Mouse (Mus musculus): Measurements from ENCODE around the gene Hnrnpa0. TPM values are rescaled to one million over a fixed set of nuclear protein-coding genes. Genes with fewer than 3 reads are reported as not detected.

Gene Hnrnpa0
- polyA plus RNA-seq, 1 experiment from 2014 or later, result 44.5 TPM

DNA sequence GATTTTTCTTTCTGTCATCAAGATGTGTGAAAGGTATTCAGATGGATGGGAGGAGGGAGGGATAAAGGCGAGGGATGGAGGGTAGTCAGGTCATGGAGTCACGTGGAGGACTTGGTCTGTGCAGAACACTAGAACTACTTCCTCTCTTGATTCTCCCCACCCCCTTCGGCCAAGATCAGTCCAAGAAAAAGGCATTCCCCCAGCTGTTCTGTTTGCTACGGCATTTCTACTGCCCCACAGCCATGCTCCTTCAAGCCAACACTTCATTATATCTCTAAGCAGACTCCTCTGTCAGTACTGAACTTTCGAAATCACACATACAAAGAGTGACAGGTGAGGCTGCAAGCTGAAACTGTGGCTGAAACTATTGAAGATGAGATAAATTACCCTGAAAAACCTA is 45.3 kb downstream of the Hnrnpa0 start:
- 0 out of 2 replicates have a peak, but pooled peaks cover 4% of the 10 kb centered on the region for H3K36me3 ChIP-seq (replicated peaks)
- H3K4me1 ChIP-seq, result no peaks in the 10 kb centered on the region
- DNase-seq (ENCODE audit: extremely low spot score, low spot score), result no peak
- 76% methylated on average over 5 of the region's 5 CpGs for WGBS
- no peak overlapping the region for H3K4me3 ChIP-seq
- no peak overlapping the region for H3K27ac ChIP-seq
- no peaks in the 10 kb centered on the region for H3K27me3 ChIP-seq (ENCODE audit: poor library complexity, severe bottlenecking)
- H3K9me3 ChIP-seq, result no peaks in the 10 kb centered on the region

DNA sequence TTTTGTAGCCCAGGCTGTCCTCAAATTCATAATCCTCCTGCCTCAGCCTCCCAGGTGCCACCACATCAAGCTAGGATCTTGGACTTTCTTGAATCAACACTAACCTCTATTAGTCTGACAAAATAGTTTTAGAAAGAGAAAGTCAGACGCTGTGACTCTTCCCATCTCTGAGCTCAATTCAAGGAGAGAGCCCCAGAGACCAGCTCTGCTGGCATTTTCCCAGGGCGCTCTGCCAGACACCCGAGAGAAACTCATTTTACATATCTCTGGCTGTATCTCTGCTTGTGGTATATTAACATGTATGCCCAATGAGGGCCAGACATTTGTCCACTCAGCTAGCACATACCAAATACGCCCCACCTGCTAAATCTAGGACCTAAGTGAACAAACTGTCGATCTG is 50.0 kb downstream of the Hnrnpa0 start:
- no peaks in the 10 kb centered on the region for H3K4me1 ChIP-seq

More for the DNA sequence above, 50.0 kb downstream of the Hnrnpa0 start:
- no peak for DNase-seq (ENCODE audit: extremely low spot score, low spot score)
- 0 out of 2 replicates have a peak, but pooled peaks cover under 1% of the 10 kb centered on the region for H3K36me3 ChIP-seq (replicated peaks)
- H3K4me3 ChIP-seq, result no peak overlapping the region
- no peak overlapping the region for H3K27ac ChIP-seq
- no peaks in the 10 kb centered on the region for H3K27me3 ChIP-seq (ENCODE audit: poor library complexity, severe bottlenecking)
- H3K9me3 ChIP-seq, result no peaks in the 10 kb centered on the region
- WGBS, result 88% methylated on average over 5 of the region's 5 CpGs

Other genes with a start within 250 kb of the Hnrnpa0 start
- gene Spock1, start 220.2 kb downstream of the Hnrnpa0 start, polyA plus RNA-seq (2016; fragmentation: Nextera tagmentation; extraction: Ambion mirVana), result 1.1 and 1.2 TPM in 2 replicates
- gene Klhl3, start 15.0 kb downstream of the Hnrnpa0 start, polyA plus RNA-seq (2016; fragmentation: Nextera tagmentation; extraction: Ambion mirVana), result 2.0 and 2.1 TPM in 2 replicates
- gene Idnk, start 29.1 kb upstream of the Hnrnpa0 start, polyA plus RNA-seq (2016; fragmentation: Nextera tagmentation; extraction: Ambion mirVana), result 47.0 and 47.1 TPM in 2 replicates
- gene Ubqln1, start 87.1 kb upstream of the Hnrnpa0 start, polyA plus RNA-seq (2016; fragmentation: Nextera tagmentation; extraction: Ambion mirVana), result 123 and 133 TPM in 2 replicates
- gene Gkap1, start 147.1 kb upstream of the Hnrnpa0 start, polyA plus RNA-seq (2016; fragmentation: Nextera tagmentation; extraction: Ambion mirVana), result 25.2 and 29.1 TPM in 2 replicates
- 0.93 and 0.97 TPM in 2 replicates for gene Kif27, start 230.6 kb upstream of the Hnrnpa0 start, polyA plus RNA-seq (2016; fragmentation: Nextera tagmentation; extraction: Ambion mirVana)

All from forebrain, embryonic 10.5 days (tissue).